Mouse (Mus musculus): ENCODE measurements around the gene Leng8. TPM values are rescaled to one million over a fixed set of nuclear protein-coding genes. Genes with fewer than 3 reads are reported as not detected.

The Leng8 gene
- polyA plus RNA-seq, 1 experiment from 2014 or later = 77.0 TPM

GRCm38 (mm10) chr7:4119976-4120921 lies 16.6 kb upstream of the Leng8 start:
- Histone ChIP-seq H3K4me3 (peak overlapping the region; percentile 65), H3K4me1 (replicated peaks) (peaks cover 66% of the 10 kb centered on the region), H3K27ac (peak overlapping the region; percentile 90), H3K4me2 (peak overlapping the region; percentile 64), H3K36me3 (no peaks in the 10 kb centered on the region), H3K27me3 (no peaks in the 10 kb centered on the region), H3K9ac (peak overlapping the region; percentile 91), H3K9me3 (no peaks in the 10 kb centered on the region)
- 5% methylated on average over 12 of the region's 19 CpGs for WGBS
- peak; percentile 0; the same call in 1 of the 2 replicates for ATAC-seq (ENCODE audit: low FRiP score)

DNA sequence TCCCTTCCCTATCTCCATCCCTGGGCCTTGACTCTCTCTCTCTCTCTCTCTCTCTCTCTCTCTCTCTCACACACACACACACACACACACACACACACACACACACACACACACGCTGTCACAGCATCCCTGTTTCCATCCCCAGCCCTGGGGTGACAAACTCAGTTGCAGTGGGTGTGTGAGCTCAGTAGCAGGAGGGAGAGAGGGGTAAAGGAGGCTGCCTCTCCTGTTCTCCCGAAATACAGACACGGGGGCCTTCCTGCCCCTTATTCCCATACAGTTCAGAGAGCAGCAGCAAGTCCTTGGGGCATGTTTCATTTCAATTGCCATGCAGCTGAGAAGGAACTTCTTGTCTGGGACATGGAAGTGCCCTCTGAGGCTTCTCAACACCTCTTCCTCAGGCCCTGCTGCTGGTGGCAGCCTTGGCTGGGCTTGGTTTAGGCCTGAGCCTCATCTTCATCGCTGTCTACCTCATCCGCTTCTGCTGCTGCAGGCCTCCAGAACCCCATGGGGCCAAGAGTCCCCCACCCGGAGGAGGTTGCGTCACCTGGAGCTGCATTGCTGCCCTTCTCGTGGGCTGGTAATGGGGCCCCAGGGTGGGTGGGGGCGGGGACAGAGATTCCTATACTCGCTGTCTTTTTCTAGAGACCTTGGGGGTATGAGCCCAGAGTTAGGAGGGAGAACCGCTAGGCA lies 14.6 kb upstream of the Leng8 start:
- Histone ChIP-seq H3K36me3 (peaks cover 7% of the 10 kb centered on the region), H3K4me1 (replicated peaks) (peaks cover 81% of the 10 kb centered on the region)
- 32% methylated on average over 11 of the region's 11 CpGs for WGBS

DNA sequence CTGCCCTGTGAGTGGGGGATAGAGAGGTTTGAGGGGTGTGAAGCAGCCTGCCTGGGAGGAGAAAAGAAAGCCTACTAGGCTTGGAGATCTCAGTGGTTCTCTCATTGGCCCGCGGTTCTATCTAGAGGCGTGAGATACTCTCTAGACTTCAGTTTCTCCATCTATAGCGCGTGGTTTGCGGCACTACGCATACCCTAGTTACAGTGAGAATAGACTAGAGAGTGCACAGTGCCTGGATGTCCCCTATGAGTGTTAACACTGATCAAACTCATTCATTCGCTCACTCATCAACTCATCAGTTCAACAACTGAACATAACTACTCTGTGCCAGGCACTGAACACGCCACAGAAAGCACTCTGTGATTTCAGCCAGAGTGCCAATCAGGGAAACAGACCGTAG lies 14.1 kb upstream of the Leng8 start:
- Histone ChIP-seq H3K27me3 (no peaks in the 10 kb centered on the region), H3K36me3 (peaks cover 13% of the 10 kb centered on the region), H3K27ac (peak overlapping the region; percentile 90), H3K9me3 (no peaks in the 10 kb centered on the region), H3K9ac (peak overlapping the region; percentile 91), H3K4me2 (peak overlapping the region; percentile 64), H3K4me3 (peak overlapping the region; percentile 65), H3K4me1 (replicated peaks) (peaks cover 84% of the 10 kb centered on the region)
- no peak for ATAC-seq (ENCODE audit: low FRiP score)
- 77% methylated on average over 10 of the region's 10 CpGs for WGBS

More for the DNA sequence above, 14.6 kb upstream of the Leng8 start:
- Histone ChIP-seq H3K4me2 (peak overlapping the region; percentile 64), H3K9me3 (no peaks in the 10 kb centered on the region), H3K4me3 (peak overlapping the region; percentile 65), H3K9ac (peak overlapping the region; percentile 91), H3K27ac (peak overlapping the region; percentile 90), H3K27me3 (no peaks in the 10 kb centered on the region)
- no peak for ATAC-seq (ENCODE audit: low FRiP score)

GRCm38 (mm10) chr7:4123732-4124131 lies 13.1 kb upstream of the Leng8 start:
- Histone ChIP-seq H3K4me1 (replicated peaks) (peaks cover 84% of the 10 kb centered on the region), H3K36me3 (peaks cover 22% of the 10 kb centered on the region), H3K9ac (peak overlapping the region; percentile 58; the same call in 1 of the 2 replicates), H3K9me3 (no peaks in the 10 kb centered on the region), H3K27me3 (no peaks in the 10 kb centered on the region), H3K4me2 (peak overlapping the region; percentile 64), H3K4me3 (peak overlapping the region; percentile 30), H3K27ac (peak overlapping the region; percentile 90)
- WGBS = 18% methylated on average over 1 of the region's 1 CpGs
- peak; percentile 77 for ATAC-seq (ENCODE audit: low FRiP score)

GRCm38 (mm10) chr7:4124315-4124759 lies 12.5 kb upstream of the Leng8 start:
- H3K36me3 ChIP-seq = peaks cover 24% of the 10 kb centered on the region
- peak overlapping the region; percentile 58 for H3K9ac ChIP-seq
- ATAC-seq (ENCODE audit: low FRiP score) = peak; percentile 89
- H3K4me1 ChIP-seq (replicated peaks) = peaks cover 82% of the 10 kb centered on the region
- H3K27me3 ChIP-seq = no peaks in the 10 kb centered on the region
- peak overlapping the region; percentile 30 for H3K4me3 ChIP-seq
- peak overlapping the region; percentile 64 for H3K4me2 ChIP-seq
- H3K9me3 ChIP-seq = no peaks in the 10 kb centered on the region
- H3K27ac ChIP-seq = peak overlapping the region; percentile 90
- 0% methylated on average over 10 of the region's 10 CpGs for WGBS

DNA sequence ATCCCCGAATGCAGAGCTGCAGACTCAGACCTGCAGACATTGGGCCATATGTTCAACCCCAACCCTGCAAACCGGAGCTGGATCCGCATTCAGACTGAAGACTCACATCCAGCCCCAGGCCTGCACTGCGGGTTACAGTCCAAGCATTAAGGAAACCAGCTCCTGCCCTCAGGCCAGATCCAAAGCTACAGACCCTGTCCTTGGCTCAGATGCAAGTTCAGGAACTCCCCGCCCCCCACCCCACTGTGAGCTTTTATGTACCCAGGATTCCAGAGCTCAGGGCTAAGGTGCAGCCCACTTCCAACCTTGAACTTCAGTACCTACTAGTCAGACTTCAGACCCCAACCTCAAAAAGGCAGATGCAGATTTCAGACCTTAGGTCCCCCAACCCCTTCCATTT lies 12.0 kb upstream of the Leng8 start:
- no peaks in the 10 kb centered on the region for H3K27me3 ChIP-seq
- peaks cover 77% of the 10 kb centered on the region for H3K4me1 ChIP-seq (replicated peaks)
- H3K27ac ChIP-seq = peak overlapping the region; percentile 90
- no peaks in the 10 kb centered on the region for H3K9me3 ChIP-seq
- H3K36me3 ChIP-seq = peaks cover 24% of the 10 kb centered on the region
- peak; percentile 0; the same call in 1 of the 2 replicates for ATAC-seq (ENCODE audit: low FRiP score)
- H3K4me3 ChIP-seq = peak overlapping the region; percentile 30
- WGBS = 8% methylated on average over 5 of the region's 5 CpGs
- peak overlapping the region; percentile 58 for H3K9ac ChIP-seq
- H3K4me2 ChIP-seq = peak overlapping the region; percentile 64

- no peak for ATAC-seq (ENCODE audit: low FRiP score)
- Histone ChIP-seq H3K27me3 (no peaks in the 10 kb centered on the region), H3K27ac (peak overlapping the region; percentile 90), H3K9ac (peak overlapping the region; percentile 58), H3K36me3 (peaks cover 25% of the 10 kb centered on the region), H3K4me3 (no peak overlapping the region), H3K4me2 (peak overlapping the region; percentile 64; the same call in 1 of the 2 replicates), H3K4me1 (replicated peaks) (peaks cover 73% of the 10 kb centered on the region), H3K9me3 (no peaks in the 10 kb centered on the region)
- 31% methylated on average over 9 of the region's 9 CpGs for WGBS
Observed at GRCm38 (mm10) chr7:4125306-4125705, 11.5 kb upstream of the Leng8 start.

DNA sequence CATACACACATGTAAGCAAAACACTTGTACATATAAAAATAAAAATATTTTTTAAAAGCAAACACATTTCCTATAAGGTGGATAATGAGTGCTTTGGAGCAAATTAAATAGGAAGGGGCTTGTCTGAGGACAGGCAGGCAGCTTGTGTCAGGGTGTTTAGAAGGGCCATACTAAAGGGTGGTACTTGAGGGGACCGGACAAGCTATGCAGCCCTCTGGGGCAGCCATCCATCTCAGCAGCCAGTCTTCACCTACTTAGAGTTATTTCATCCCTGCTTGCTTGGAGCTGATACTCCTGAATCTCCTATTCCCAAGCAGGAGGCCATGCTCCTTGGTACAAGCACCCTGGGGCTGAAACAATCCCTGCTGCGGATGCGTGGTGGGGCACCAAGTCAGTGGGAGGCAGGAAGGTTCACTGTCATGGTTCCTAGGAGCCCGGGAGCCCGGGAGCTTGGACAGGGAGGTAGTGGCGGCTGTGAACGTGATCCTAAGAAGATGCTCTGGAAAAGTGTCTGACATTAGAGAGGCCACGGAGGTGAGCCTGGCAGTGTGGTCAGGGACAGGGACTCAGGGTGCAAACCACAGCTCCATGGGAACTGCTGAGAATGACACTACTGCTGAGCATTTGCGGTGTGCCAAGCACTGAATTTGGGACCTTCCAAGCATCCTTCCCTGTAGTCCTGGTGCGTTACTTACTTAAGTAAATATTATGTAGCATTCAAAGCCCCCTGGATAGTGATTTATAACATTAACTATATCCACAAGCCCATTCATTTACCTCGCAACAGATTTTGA lies 9.7 kb upstream of the Leng8 start:
- no peak overlapping the region for H3K4me2 ChIP-seq
- H3K4me1 ChIP-seq (replicated peaks) = peaks cover 72% of the 10 kb centered on the region
- no peak for ATAC-seq (ENCODE audit: low FRiP score)
- H3K9me3 ChIP-seq = no peaks in the 10 kb centered on the region
- H3K27ac ChIP-seq = peak overlapping the region; percentile 83
- H3K9ac ChIP-seq = no peak overlapping the region
- peaks cover 31% of the 10 kb centered on the region for H3K36me3 ChIP-seq
- H3K27me3 ChIP-seq = no peaks in the 10 kb centered on the region
- H3K4me3 ChIP-seq = no peak overlapping the region
- WGBS = 85% methylated on average over 11 of the region's 11 CpGs

- peaks cover 38% of the 10 kb centered on the region for H3K36me3 ChIP-seq
- no peaks in the 10 kb centered on the region for H3K9me3 ChIP-seq
- H3K4me3 ChIP-seq = no peak overlapping the region
- H3K4me2 ChIP-seq = no peak overlapping the region
- H3K4me1 ChIP-seq (replicated peaks) = peaks cover 71% of the 10 kb centered on the region
- no peak for ATAC-seq (ENCODE audit: low FRiP score)
- peak overlapping the region; percentile 83 for H3K27ac ChIP-seq
- H3K9ac ChIP-seq = 0 out of 2 replicates have a peak overlapping the region, but pooled peaks have one; percentile 51
- 96% methylated on average over 4 of the region's 4 CpGs for WGBS
- no peaks in the 10 kb centered on the region for H3K27me3 ChIP-seq
Observed at GRCm38 (mm10) chr7:4127894-4128293, 8.9 kb upstream of the Leng8 start.

- Histone ChIP-seq H3K27ac (peak overlapping the region; percentile 83; the same call in 1 of the 2 replicates), H3K36me3 (peaks cover 48% of the 10 kb centered on the region)
Observed at GRCm38 (mm10) chr7:4128860-4129259, 8.0 kb upstream of the Leng8 start.

GRCm38 (mm10) chr7:4130686-4131452 lies 6.0 kb upstream of the Leng8 start:
- Histone ChIP-seq H3K36me3 (peaks cover 51% of the 10 kb centered on the region), H3K9me3 (no peaks in the 10 kb centered on the region), H3K4me1 (replicated peaks) (peaks cover 58% of the 10 kb centered on the region), H3K4me2 (0 out of 2 replicates have a peak overlapping the region, but pooled peaks have one; percentile 8), H3K27ac (peak overlapping the region; percentile 83), H3K27me3 (no peaks in the 10 kb centered on the region), H3K4me3 (no peak overlapping the region), H3K9ac (peak overlapping the region; percentile 35)
- peak; percentile 62 for ATAC-seq (ENCODE audit: low FRiP score)
- WGBS = 41% methylated on average over 13 of the region's 13 CpGs

More at GRCm38 (mm10) chr7:4128860-4129259, 8.0 kb upstream of the Leng8 start:
- no peaks in the 10 kb centered on the region for H3K9me3 ChIP-seq
- H3K4me2 ChIP-seq = no peak overlapping the region
- peak overlapping the region; percentile 51; the same call in 1 of the 2 replicates for H3K9ac ChIP-seq
- H3K4me1 ChIP-seq (replicated peaks) = peaks cover 69% of the 10 kb centered on the region
- WGBS = 71% methylated on average over 6 of the region's 6 CpGs
- no peak overlapping the region for H3K4me3 ChIP-seq
- H3K27me3 ChIP-seq = no peaks in the 10 kb centered on the region
- no peak for ATAC-seq (ENCODE audit: low FRiP score)

All from hindbrain, embryonic 13.5 days (tissue).